In genomic region chr5:140575381-140575866, GRCm38 (mm10) we compare ENCODE assay signal across 11 mouse cellular contexts. TPM values are rescaled to one million over a fixed set of nuclear protein-coding genes. Genes with fewer than 3 reads are reported as not detected.
DNase-seq lines count a peak whose midpoint lies in the region; ATAC-seq and TF ChIP-seq lines count a peak whose summit lies in the region.
"Had no signal": no experiment of that assay in that cellular context is flagged by ENCODE, and none has a peak within 500 bp of the region (broad histone marks: within the 10 kb centered on the region; RNA-seq: fewer than 3 reads in every experiment).

No protein-coding gene starts in this region.

- no peak overlapping the region for H3K4me3 ChIP-seq in lung, postnatal 0 days (ENCODE audit: low read depth, low read length)
- H3K4me3 ChIP-seq: limb, embryonic 12.5 days; neural tube, embryonic 13.5 days had no signal

- H3K4me1 ChIP-seq in lung, postnatal 0 days (ENCODE audit: insufficient read depth, low read depth, low read length): no peaks in the 10 kb centered on the region

- no peak for TF ChIP-seq EP300 in lung, postnatal 0 days (IDR thresholded peaks at IDR 0.05)

- no peaks in the 10 kb centered on the region for H3K36me3 ChIP-seq in lung, postnatal 0 days (ENCODE audit: insufficient read depth, low read length)
- H3K36me3 ChIP-seq: limb, embryonic 12.5 days; neural tube, embryonic 13.5 days had no signal

- ATAC-seq in lung, postnatal 0 days: no peak
- ATAC-seq in megakaryocyte progenitor cell, adult 5-6 weeks (replicated peaks; ENCODE audit: poor library complexity): peak; percentile 37; the same call in 1 of the 2 replicates
- ATAC-seq: Patski had no signal

- H3K9me3 ChIP-seq in lung, postnatal 0 days (ENCODE audit: low read length): no peaks in the 10 kb centered on the region
- H3K9me3 ChIP-seq: limb, embryonic 12.5 days; neural tube, embryonic 13.5 days had no signal

- no peak overlapping the region for H3K9ac ChIP-seq in lung, postnatal 0 days (replicated peaks; ENCODE audit: low read depth)
- H3K9ac ChIP-seq: limb, embryonic 12.5 days; neural tube, embryonic 13.5 days had no signal

- H3K27me3 ChIP-seq in lung, postnatal 0 days (replicated peaks; ENCODE audit: insufficient read depth, low read length): no peaks in the 10 kb centered on the region
- H3K27me3 ChIP-seq: limb, embryonic 12.5 days; neural tube, embryonic 13.5 days; Patski had no signal

- H3K4me2 ChIP-seq in lung, postnatal 0 days (replicated peaks; ENCODE audit: low read depth, low read length): no peak overlapping the region
- H3K4me2 ChIP-seq: limb, embryonic 12.5 days; neural tube, embryonic 13.5 days had no signal

- no peak overlapping the region for H3K27ac ChIP-seq in lung, postnatal 0 days (ENCODE audit: low read length)
- H3K27ac ChIP-seq: limb, embryonic 12.5 days; neural tube, embryonic 13.5 days had no signal

- TF ChIP-seq CTCF in lung, postnatal 0 days (IDR thresholded peaks at IDR 0.05): no peak

- WGBS in lung, postnatal 0 days: 39% methylated on average over 5 of the region's 5 CpGs

- peak; percentile 16 for DNase-seq in lung, postnatal 14 days
- no peak for DNase-seq in lung, postnatal 0 days (ENCODE audit: low spot score)
- peak; percentile 42 to 48 for DNase-seq in adrenal gland, postnatal 36 days
- peak; percentile 55 for DNase-seq in heart, postnatal 10 days
- DNase-seq in urinary bladder, postnatal 4 days (ENCODE audit: low spot score in 2 of 2): no peak
- no peak for DNase-seq in urinary bladder, postnatal 10 days (ENCODE audit: low spot score)
- DNase-seq in right cerebral cortex, adult 18-20 months: no peak

- intact Hi-C loops in heart, postnatal 10 days (cut with DNase I): no loop called here

RNA-seq across cellular contexts. Expression of gene Grifin, which starts 10.6 kb away (rescaled TPM):
- polyA plus RNA-seq in lung, postnatal 0 days (2015; fragmentation: Nextera tagmentation; extraction: Ambion mirVana): not detected in 2 replicates
- not detected for total RNA-seq in adrenal gland, postnatal 36 days (2021)
- total RNA-seq in heart, postnatal 10 days (2021): not detected
- total RNA-seq in megakaryocyte progenitor cell, adult 5-6 weeks (2015): not detected in 2 replicates
- total RNA-seq in megakaryocyte progenitor cell, adult 5-6 weeks (2017): not detected in 2 replicates
- polyA plus RNA-seq: neural tube, embryonic 13.5 days had no signal

RNA-seq across cellular contexts. Expression of gene Lfng, which starts 31.7 kb away (rescaled TPM):
- 23.1 and 25.5 TPM in 2 replicates for polyA plus RNA-seq in lung, postnatal 0 days (2015; fragmentation: Nextera tagmentation; extraction: Ambion mirVana)
- 10 to 100 TPM in 1 of 2 experiments, 1 to 10 TPM in 1; 9.6 to 12.7 TPM for total RNA-seq in adrenal gland, postnatal 36 days (2021)
- total RNA-seq in heart, postnatal 10 days (2021): 10 to 100 TPM; 14.1 to 15.7 TPM
- 4.8 and 5.6 TPM in 2 replicates for total RNA-seq in megakaryocyte progenitor cell, adult 5-6 weeks (2015)
- 13.4 and 15.2 TPM in 2 replicates for total RNA-seq in megakaryocyte progenitor cell, adult 5-6 weeks (2017)

Comparison
In these comparisons a context has a peak if more than half of its experiments do, and no peak if none do; other contexts are left out.
1. DNase-seq: peak in lung, postnatal 14 days (single experiment), adrenal gland, postnatal 36 days (2 of 2) and heart, postnatal 10 days (2 of 2); none in lung, postnatal 0 days (single experiment), urinary bladder, postnatal 4 days (0 of 2), urinary bladder, postnatal 10 days (single experiment) and right cerebral cortex, adult 18-20 months (single experiment).